Mouse (Mus musculus) ES-Bruce4 (cell line): Measurements from ENCODE around the gene Dbn1.

Source experiments
- CTCF ChIP-seq: IDR thresholded peaks from one replicate; pipeline ENCODE4 v1.8.1; 2011; ENCODE audit warnings: low read depth, low read length
- POLR2A ChIP-seq: IDR thresholded peaks from one replicate; pipeline ENCODE4 v1.8.1; 2011; ENCODE audit warnings: low read length; ENCODE audit not compliant: insufficient read depth

DNA sequence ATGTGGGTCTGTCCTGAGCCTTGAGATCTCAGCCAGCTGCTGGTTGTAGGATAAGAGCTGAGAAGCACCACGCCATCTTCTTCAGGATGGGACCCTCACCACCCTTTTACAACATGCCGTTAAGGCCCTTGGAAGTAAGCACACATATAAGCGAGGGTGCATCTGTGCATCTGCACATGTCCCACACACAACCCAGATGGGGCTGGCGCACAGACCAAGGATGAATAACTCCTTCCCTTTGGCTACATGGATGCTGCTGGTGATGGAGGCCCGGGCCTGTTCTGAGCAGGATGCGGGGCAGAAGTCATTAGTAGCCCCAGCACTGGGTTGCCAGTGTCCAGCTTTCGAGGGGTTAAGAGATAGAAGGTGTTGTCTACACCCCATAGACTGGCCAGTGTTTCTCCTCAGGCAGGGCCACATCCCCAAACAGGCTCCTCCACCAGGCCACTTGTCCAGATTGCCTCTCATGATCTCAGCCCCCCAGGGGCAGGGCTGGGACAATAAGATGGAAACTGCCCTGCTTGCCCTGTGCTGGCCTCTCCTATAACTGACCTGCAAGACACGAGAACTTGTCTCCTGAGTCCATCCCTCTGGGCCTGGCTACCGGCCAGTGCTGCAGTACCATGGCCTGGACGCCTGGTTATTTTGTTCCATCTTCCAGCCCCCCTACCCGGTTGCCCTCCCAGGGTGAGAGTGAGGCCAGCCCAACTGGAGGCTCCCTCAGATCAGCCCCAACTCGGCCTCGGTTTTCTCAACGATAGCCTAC, 1.7 kb downstream of the Dbn1 start:
- TF ChIP-seq POLR2A (no peak), CTCF (no peak)
